Mouse (Mus musculus): Measurements from ENCODE around the gene Msl1. TPM values are rescaled to one million over a fixed set of nuclear protein-coding genes. Genes with fewer than 3 reads are reported as not detected.

The Msl1 gene
- polyA plus RNA-seq, 1 experiment, result 40.5 TPM

- Histone ChIP-seq H3ac (ENCODE audit: control insufficient read depth, insufficient read length, low read depth) (no peak overlapping the region), H3K79me2 (ENCODE audit: control insufficient read depth, insufficient read depth) (no peaks in the 10 kb centered on the region), H3K27me3 (ENCODE audit: control insufficient read depth, insufficient read depth, insufficient read length) (no peaks in the 10 kb centered on the region), H3K36me3 (ENCODE audit: control insufficient read depth, insufficient read depth) (no peaks in the 10 kb centered on the region), H3K4me3 (ENCODE audit: insufficient read depth, poor library complexity, severe bottlenecking) (no peak overlapping the region), H3K79me3 (ENCODE audit: low read depth) (no peaks in the 10 kb centered on the region)
- no peak for TF ChIP-seq MAX (IDR thresholded peaks at IDR 0.05)
- TF ChIP-seq MYOG (IDR thresholded peaks at IDR 0.05; ENCODE audit: control insufficient read depth, extremely low read depth, insufficient read length), result no peak
- no peak for TF ChIP-seq MYOD1 (IDR thresholded peaks at IDR 0.05; ENCODE audit: control insufficient read depth, insufficient read length, low read depth)
- TF ChIP-seq CEBPB (IDR thresholded peaks at IDR 0.05; ENCODE audit: low read depth), result no peak
- no peak for TF ChIP-seq FOSL1 (IDR thresholded peaks at IDR 0.05; ENCODE audit: insufficient read depth, low read length, poor library complexity, severe bottlenecking)
- TF ChIP-seq CTCF (IDR thresholded peaks at IDR 0.05; ENCODE audit: control insufficient read depth, insufficient read depth, insufficient read length), result no peak
- no peak for TF ChIP-seq USF1 (IDR thresholded peaks at IDR 0.05; ENCODE audit: low read depth)
Observed at GRCm38 (mm10) chr11:98854659-98855058, 59.3 kb downstream of the Msl1 start.

Other genes starting within 250 kb of the Msl1 start
- not detected for gene Ikzf3, start 249.5 kb upstream of the Msl1 start, polyA plus RNA-seq (2012; fragmentation: generic; extraction: Trizol)
- gene Zpbp2, start 244.4 kb upstream of the Msl1 start, polyA plus RNA-seq (2012; fragmentation: generic; extraction: Trizol), result not detected
- gene Ormdl3, start 208.1 kb upstream of the Msl1 start, polyA plus RNA-seq (2012; fragmentation: generic; extraction: Trizol), result 25.0 TPM
- not detected for gene Lrrc3c, start 197.2 kb upstream of the Msl1 start, polyA plus RNA-seq (2012; fragmentation: generic; extraction: Trizol)
- gene Gm12355, start 169.9 kb upstream of the Msl1 start, polyA plus RNA-seq (2012; fragmentation: generic; extraction: Trizol), result 0.34 TPM
- not detected for gene Gsdma3, start 169.2 kb upstream of the Msl1 start, polyA plus RNA-seq (2012; fragmentation: generic; extraction: Trizol)
- not detected for gene Gsdma2, start 148.8 kb upstream of the Msl1 start, polyA plus RNA-seq (2012; fragmentation: generic; extraction: Trizol)
- not detected for gene Gsdma, start 131.2 kb upstream of the Msl1 start, polyA plus RNA-seq (2012; fragmentation: generic; extraction: Trizol)
- gene Psmd3, start 113.0 kb upstream of the Msl1 start, polyA plus RNA-seq (2012; fragmentation: generic; extraction: Trizol), result 244 TPM
- not detected for gene Csf3, start 94.3 kb upstream of the Msl1 start, polyA plus RNA-seq (2012; fragmentation: generic; extraction: Trizol)
- 33.1 TPM for gene Med24, start 66.1 kb upstream of the Msl1 start, polyA plus RNA-seq (2012; fragmentation: generic; extraction: Trizol)
- gene Thra, start 54.9 kb upstream of the Msl1 start, polyA plus RNA-seq (2012; fragmentation: generic; extraction: Trizol), result 28.1 TPM
- 22.3 TPM for gene Nr1d1, start 20.2 kb upstream of the Msl1 start, polyA plus RNA-seq (2012; fragmentation: generic; extraction: Trizol)
- 24.4 TPM for gene Casc3, start 9.4 kb downstream of the Msl1 start, polyA plus RNA-seq (2012; fragmentation: generic; extraction: Trizol)
- 0.66 TPM for gene Rapgefl1, start 41.3 kb downstream of the Msl1 start, polyA plus RNA-seq (2012; fragmentation: generic; extraction: Trizol)
- 4.5 TPM for gene Wipf2, start 68.1 kb downstream of the Msl1 start, polyA plus RNA-seq (2012; fragmentation: generic; extraction: Trizol)
- gene Cdc6, start 112.3 kb downstream of the Msl1 start, polyA plus RNA-seq (2012; fragmentation: generic; extraction: Trizol), result 24.1 TPM
- 31.9 TPM for gene Rara, start 132.3 kb downstream of the Msl1 start, polyA plus RNA-seq (2012; fragmentation: generic; extraction: Trizol)
- gene Gjd3, start 187.5 kb downstream of the Msl1 start, polyA plus RNA-seq (2012; fragmentation: generic; extraction: Trizol), result not detected
- gene Top2a, start 228.7 kb downstream of the Msl1 start, polyA plus RNA-seq (2012; fragmentation: generic; extraction: Trizol), result 83.8 TPM
- 38.5 TPM for gene Igfbp4, start 245.7 kb downstream of the Msl1 start, polyA plus RNA-seq (2012; fragmentation: generic; extraction: Trizol)